Mouse (Mus musculus) liver, embryonic 11.5 days (tissue): ENCODE results near the gene Aoc2. TPM values are rescaled to one million over a fixed set of nuclear protein-coding genes. Genes with fewer than 3 reads are reported as not detected.
"Not testable (repeated sequence)": the region's sequence is repeated elsewhere in the genome, so short reads cannot be mapped to it uniquely, and the experiment has no call there.

Experiments used
- ATAC-seq: fragments of 200-750 bp; cut with Nextera tagmentation; replicated peaks from 2 replicates; pipeline ENCODE4 v1.8.0; 2017; ENCODE audit warnings: moderate number of reproducible peaks, mild to moderate bottlenecking, moderate TSS enrichment, moderate library complexity; ENCODE audit not compliant: low FRiP score
- DNase-seq: peaks from one replicate; pipeline ENCODE4 v3.0.0-alpha.2; 2017; ENCODE audit warnings: low spot score
- H3K27ac ChIP-seq: fragments of 300-500 bp; sonication (generic); 2 replicates; pipeline ENCODE4 v1.5.1; 2014; ENCODE audit warnings: mild to moderate bottlenecking, low read depth, low read length, control low read depth
- H3K27me3 ChIP-seq: fragments of 300-500 bp; sonication (generic); replicated peaks from 2 replicates; pipeline ENCODE4 v1.6.1; 2014; ENCODE audit warnings: low read length, mixed read lengths; ENCODE audit not compliant: control insufficient read depth, insufficient read depth
- H3K36me3 ChIP-seq: fragments of 300-500 bp; sonication (generic); 2 replicates; pipeline ENCODE4 v1.6.1; 2014; ENCODE audit warnings: mild to moderate bottlenecking, low read length, moderate library complexity, mixed read lengths; ENCODE audit not compliant: control insufficient read depth, insufficient read depth
- H3K4me1 ChIP-seq: fragments of 300-500 bp; sonication (generic); replicated peaks from 2 replicates; pipeline ENCODE4 v1.6.1; 2014; ENCODE audit warnings: low read length, mixed read lengths; ENCODE audit not compliant: control insufficient read depth, insufficient read depth
- H3K4me2 ChIP-seq: fragments of 300-500 bp; sonication (generic); 2 replicates; pipeline ENCODE4 v1.6.1; 2014; ENCODE audit warnings: mild to moderate bottlenecking, control low read depth, moderate library complexity
- H3K4me3 ChIP-seq: fragments of 300-500 bp; sonication (generic); 2 replicates; pipeline ENCODE4 v1.5.1; 2014; ENCODE audit warnings: low read depth, low read length, control low read depth
- H3K9ac ChIP-seq: fragments of 300-500 bp; sonication (generic); 2 replicates; pipeline ENCODE4 v1.6.1; 2014; ENCODE audit warnings: low read depth, low read length, control low read depth
- H3K9me3 ChIP-seq: fragments of 300-500 bp; sonication (generic); 2 replicates; pipeline ENCODE4 v1.6.1; 2016; ENCODE audit warnings: low read length, inconsistent platforms, mixed read lengths; ENCODE audit not compliant: control insufficient read depth
- WGBS: fragments of 180-500 bp; shearing (Covaris S2); extraction: QIAGEN DNeasy Blood & Tissue Kit; methylation state at CpG from one replicate; pipeline ENCODE4 v1.1.7; 2014; 5-methylcytosine and 5-hydroxymethylcytosine counted together
- polyA plus RNA-seq: library from polyadenylated mRNA; unstranded; fragments of >200 nt; fragmentation: Nextera tagmentation; extraction: Ambion mirVana; gene quantifications from 2 replicates; pipeline ENCODE4 v1.2.1, GENCODE M21; 2014

Aoc2 gene
- polyA plus RNA-seq, 1 experiment from 2014 or later, result 2.9 TPM

GRCm38 (mm10) chr11:101311083-101311482, 13.8 kb upstream of the Aoc2 start:
- H3K4me2 ChIP-seq, result no peak overlapping the region
- no peaks in the 10 kb centered on the region for H3K4me1 ChIP-seq
- H3K27me3 ChIP-seq, result no peaks in the 10 kb centered on the region
- 77% methylated on average over 3 of the region's 3 CpGs for WGBS
- no peak overlapping the region for H3K4me3 ChIP-seq
- H3K36me3 ChIP-seq, result no peaks in the 10 kb centered on the region
- ATAC-seq (no peak), DNase-seq (no peak)
- H3K9ac ChIP-seq, result no peak overlapping the region
- no peaks in the 10 kb centered on the region for H3K9me3 ChIP-seq
- H3K27ac ChIP-seq, result no peak overlapping the region

GRCm38 (mm10) chr11:101312150-101312549, 12.7 kb upstream of the Aoc2 start:
- no peak for DNase-seq
- H3K27me3 ChIP-seq, result no peaks in the 10 kb centered on the region
- H3K27ac ChIP-seq, result no peak overlapping the region
- H3K9ac ChIP-seq, result no peak overlapping the region
- no peak overlapping the region for H3K4me3 ChIP-seq
- no peaks in the 10 kb centered on the region for H3K9me3 ChIP-seq
- H3K4me1 ChIP-seq, result peaks cover 4% of the 10 kb centered on the region; the same call in 1 of the 2 replicates
- 62% methylated on average over 3 of the region's 3 CpGs for WGBS
- no peak overlapping the region for H3K4me2 ChIP-seq
- no peaks in the 10 kb centered on the region for H3K36me3 ChIP-seq
- ATAC-seq, result no peak

DNA sequence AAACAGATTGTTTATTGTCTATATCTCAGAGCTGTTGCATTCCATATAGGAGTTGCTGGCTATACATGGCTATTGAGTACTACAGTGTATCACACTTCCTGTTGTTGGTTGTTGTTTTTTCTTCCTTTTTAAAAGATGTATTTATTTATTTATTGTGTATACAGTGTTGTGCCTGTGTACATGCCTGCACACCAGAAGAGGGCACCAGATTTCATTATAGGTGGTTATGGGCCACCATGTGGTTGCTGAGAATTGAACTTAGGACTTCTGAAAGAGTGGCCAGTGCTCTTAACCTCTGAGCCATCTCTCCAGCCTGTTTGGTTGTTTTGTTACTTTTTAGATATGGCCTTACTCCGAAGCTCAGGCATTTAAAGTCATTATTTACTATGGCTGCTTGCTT, 10.3 kb upstream of the Aoc2 start:
- 95% methylated on average over 1 of the region's 1 CpGs for WGBS
- H3K9ac ChIP-seq, result no peak overlapping the region
- peaks cover 13% of the 10 kb centered on the region; the same call in 1 of the 2 replicates for H3K4me1 ChIP-seq
- H3K4me3 ChIP-seq, result no peak overlapping the region
- ATAC-seq (no peak), DNase-seq (no peak)
- H3K27ac ChIP-seq, result peak overlapping the region; percentile 99
- H3K4me2 ChIP-seq, result no peak overlapping the region
- no peaks in the 10 kb centered on the region for H3K9me3 ChIP-seq
- H3K27me3 ChIP-seq, result no peaks in the 10 kb centered on the region
- peaks cover 10% of the 10 kb centered on the region for H3K36me3 ChIP-seq

- ATAC-seq (no peak), DNase-seq (no peak)
- peak overlapping the region; percentile 90 for H3K4me2 ChIP-seq
- H3K36me3 ChIP-seq, result peaks cover 16% of the 10 kb centered on the region
- H3K4me3 ChIP-seq, result peak overlapping the region; percentile 98
- WGBS, result 68% methylated on average over 8 of the region's 8 CpGs
- H3K4me1 ChIP-seq, result peaks cover 13% of the 10 kb centered on the region; the same call in 1 of the 2 replicates
- peak overlapping the region; percentile 99 for H3K27ac ChIP-seq
- no peaks in the 10 kb centered on the region for H3K27me3 ChIP-seq
- peak overlapping the region; percentile 92 for H3K9ac ChIP-seq
- H3K9me3 ChIP-seq, result no peaks in the 10 kb centered on the region
Observed at GRCm38 (mm10) chr11:101315082-101315650, 9.7 kb upstream of the Aoc2 start.

- peak within 1 kb of the TSS; percentile 99 for H3K27ac ChIP-seq
- peak within 1 kb of the TSS; percentile 98 for H3K4me3 ChIP-seq
- no peaks in the 10 kb centered on the region for H3K27me3 ChIP-seq
- ATAC-seq (peak; percentile 92), DNase-seq (peak; percentile 95)
- H3K36me3 ChIP-seq, result peaks cover 23% of the 10 kb centered on the region
- H3K4me2 ChIP-seq, result peak within 1 kb of the TSS; percentile 90
- peaks cover 13% of the 10 kb centered on the region; the same call in 1 of the 2 replicates for H3K4me1 ChIP-seq
- no peaks in the 10 kb centered on the region for H3K9me3 ChIP-seq
- WGBS, result under 1% methylated on average over 62 of the region's 62 CpGs
- peak within 1 kb of the TSS; percentile 92 for H3K9ac ChIP-seq
Observed at GRCm38 (mm10) chr11:101315665-101316500, 9.0 kb upstream of the Aoc2 start, which contains the start of gene Psme3. Psme3 (plus strand) TSS chr11:101316213.

GRCm38 (mm10) chr11:101316501-101316917, 8.4 kb upstream of the Aoc2 start:
- peak; percentile 67 for ATAC-seq
- Histone ChIP-seq H3K4me2 (peak overlapping the region; percentile 90), H3K4me3 (peak overlapping the region; percentile 98), H3K9me3 (no peaks in the 10 kb centered on the region), H3K9ac (peak overlapping the region; percentile 92), H3K27me3 (no peaks in the 10 kb centered on the region), H3K27ac (peak overlapping the region; percentile 99), H3K4me1 (peaks cover 13% of the 10 kb centered on the region; the same call in 1 of the 2 replicates), H3K36me3 (peaks cover 29% of the 10 kb centered on the region)
- DNase-seq, result peak; percentile 66
- WGBS, result under 1% methylated on average over 17 of the region's 17 CpGs

DNA sequence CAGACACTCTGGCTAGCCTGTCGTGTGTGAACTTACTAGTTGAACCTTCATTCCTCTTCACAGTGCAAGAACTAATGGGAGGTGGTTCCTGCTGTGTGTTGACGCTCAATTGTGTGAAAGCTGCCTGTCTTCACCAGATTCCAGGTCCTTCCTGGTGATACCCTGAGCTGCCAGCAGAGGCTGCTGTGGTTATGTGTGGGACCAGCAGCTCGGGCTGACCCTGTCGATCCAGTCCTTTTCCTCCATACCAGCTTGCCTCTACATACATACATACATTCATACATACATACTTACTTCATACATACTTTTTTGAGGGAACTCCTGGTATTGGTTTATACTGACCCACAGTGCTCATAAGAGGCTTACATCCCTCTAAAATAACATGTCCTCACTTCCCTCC, 1.3 kb upstream of the Aoc2 start:
- peak; percentile 50 for ATAC-seq
- 43% methylated on average over 4 of the region's 4 CpGs for WGBS

GRCm38 (mm10) chr11:101325201-101325600, 338 bp downstream of the Aoc2 start:
- H3K27ac ChIP-seq, H3K4me1 ChIP-seq, H3K9ac ChIP-seq, H3K4me3 ChIP-seq, H3K4me2 ChIP-seq, H3K27me3 ChIP-seq, H3K9me3 ChIP-seq, ATAC-seq, DNase-seq: not testable (repeated sequence)
- H3K36me3 ChIP-seq, result peaks cover 50% of the 10 kb centered on the region
- WGBS, result 87% methylated on average over 11 of the region's 11 CpGs

More for the DNA sequence above, 1.3 kb upstream of the Aoc2 start:
- peak; percentile 63 for DNase-seq
- no peak overlapping the region for H3K4me3 ChIP-seq
- no peaks in the 10 kb centered on the region for H3K27me3 ChIP-seq
- H3K27ac ChIP-seq, result no peak overlapping the region
- no peak overlapping the region for H3K9ac ChIP-seq
- H3K9me3 ChIP-seq, result no peaks in the 10 kb centered on the region
- no peak overlapping the region for H3K4me2 ChIP-seq
- H3K4me1 ChIP-seq, result no peaks in the 10 kb centered on the region
- peaks cover 63% of the 10 kb centered on the region for H3K36me3 ChIP-seq
